Mouse (Mus musculus): Measurements from ENCODE around the gene Rgp1. TPM values are rescaled to one million over a fixed set of nuclear protein-coding genes. Genes with fewer than 3 reads are reported as not detected.

Gene Rgp1
- total and polyA plus RNA-seq, 3 experiments: 17.1 to 47.6 TPM; not detected in 1

DNA sequence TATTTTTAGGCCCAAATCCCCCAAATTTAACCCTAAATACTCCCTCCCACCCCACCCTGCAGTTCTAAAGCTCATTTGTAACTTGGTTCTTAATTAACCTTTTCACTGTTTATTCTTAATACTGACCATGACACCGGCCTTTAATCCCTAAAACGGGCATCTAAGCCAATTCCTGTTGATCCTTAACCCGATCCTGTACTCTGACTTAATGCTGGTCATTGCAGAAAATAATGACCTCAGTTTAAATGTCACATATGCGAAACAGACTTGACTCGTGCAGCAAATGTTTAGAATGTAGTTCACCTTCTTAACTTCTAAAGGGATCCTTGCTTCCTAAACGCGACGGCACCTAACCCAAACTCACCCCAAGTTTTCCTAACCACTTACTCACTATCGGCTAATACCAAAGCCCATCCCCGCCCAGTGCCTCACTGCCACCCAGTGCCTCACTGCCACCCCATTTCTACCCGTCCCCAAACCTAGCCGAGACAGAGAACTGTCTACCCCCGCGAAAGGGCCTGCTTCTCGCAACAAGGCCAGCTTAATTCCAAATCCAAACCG, 17.0 kb upstream of the Rgp1 start:
- peaks cover 0 to 43% of the 10 kb centered on the region in 2 experiments; a peak in 2 of 4 replicates for H3K36me3 ChIP-seq (ENCODE audit: control insufficient read depth in 1 of 2, insufficient read depth in 2 of 2, low read length in 2 of 2)
- H3K27me3 ChIP-seq (ENCODE audit: control insufficient read depth in 1 of 2, insufficient read depth in 2 of 2, low read length in 2 of 2): no peaks in the 10 kb centered on the region
- H3K4me1 ChIP-seq (ENCODE audit: control insufficient read depth in 1 of 2, insufficient read depth in 2 of 2, low read length in 2 of 2): peaks cover 26 to 49% of the 10 kb centered on the region in 2 experiments

DNA sequence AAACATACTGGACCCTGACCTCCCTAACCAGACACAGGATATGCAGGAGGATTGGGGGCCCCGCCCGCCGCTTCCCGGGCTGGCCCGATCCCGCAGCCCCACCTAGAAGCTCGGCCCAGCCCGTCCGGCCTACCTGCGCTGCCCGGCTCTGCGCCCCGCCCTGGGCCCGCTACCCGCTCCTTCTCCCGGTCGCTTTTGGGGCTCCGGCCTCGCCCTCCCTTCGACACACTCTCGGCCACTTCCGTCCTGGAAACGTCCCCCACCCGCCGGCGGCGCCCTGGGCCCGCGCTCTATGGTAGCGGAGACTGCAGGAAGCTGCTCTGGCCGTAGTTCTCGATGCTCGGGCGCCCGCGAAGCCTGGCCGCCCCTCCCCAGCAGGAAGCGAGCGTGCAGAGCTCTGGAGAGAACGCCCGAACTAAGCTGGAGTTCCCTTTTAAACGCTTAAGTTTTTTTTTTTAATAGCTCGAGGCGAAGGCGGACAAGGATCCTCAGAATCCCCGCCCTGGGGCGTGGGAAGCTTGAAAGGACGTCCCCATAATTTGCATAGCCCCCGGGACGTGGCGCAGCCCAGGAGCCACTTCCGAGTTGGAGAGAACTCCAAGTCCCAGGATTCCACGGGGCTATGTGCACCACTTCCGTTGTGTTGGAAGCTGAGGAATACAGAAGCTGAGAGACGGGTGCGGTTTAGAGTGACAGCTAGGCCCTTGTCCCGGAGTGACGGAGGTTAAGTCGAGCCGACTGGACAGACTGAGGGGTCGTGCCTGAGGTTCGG, 16.3 kb upstream of the Rgp1 start, which contains the start of the genes Creb3 and Tln1:
TSS of gene Creb3 (plus strand) at position 336 of the 772 bp plus-strand sequence.
TSS of gene Tln1 (minus strand) at position 695 of the 772 bp plus-strand sequence.
- Histone ChIP-seq H3K4me3 (ENCODE audit: control insufficient read depth in 1 of 2, insufficient read depth in 1 of 2, low read depth in 2 of 2, low read length in 2 of 2) (peak within 1 kb of the TSS; percentile 82 to 92), H3K27me3 (ENCODE audit: control insufficient read depth in 1 of 2, insufficient read depth in 2 of 2, low read length in 2 of 2) (no peaks in the 10 kb centered on the region), H3K79me2 (ENCODE audit: control insufficient read depth, insufficient read depth, low read length, poor library complexity) (peaks cover 47% of the 10 kb centered on the region), H3K9me3 (replicated peaks; ENCODE audit: insufficient read depth, low read length) (no peaks in the 10 kb centered on the region), H3K36me3 (ENCODE audit: control insufficient read depth in 1 of 2, insufficient read depth in 2 of 2, low read length in 2 of 2) (peaks cover 0 to 40% of the 10 kb centered on the region in 2 experiments; a peak in 2 of 4 replicates), H3K9ac (ENCODE audit: control insufficient read depth, low read depth, low read length, poor library complexity, severe bottlenecking) (peak within 1 kb of the TSS; percentile 92), H3K27ac (ENCODE audit: control insufficient read depth, low read depth, low read length) (peak within 1 kb of the TSS; percentile 99), H3K4me1 (ENCODE audit: control insufficient read depth in 1 of 2, insufficient read depth in 2 of 2, low read length in 2 of 2) (peaks cover 26 to 46% of the 10 kb centered on the region in 2 experiments)
- peak; percentile 98 for DNase-seq (ENCODE audit: low read depth, low spot score)
- peak; percentile 61 to 78; a peak in 3 of 4 replicates for TF ChIP-seq POLR2A (IDR thresholded peaks at IDR 0.05; ENCODE audit: control insufficient read depth in 1 of 2, insufficient read depth in 1 of 2, low read depth in 1 of 2, low read length in 2 of 2, poor library complexity in 1 of 2)
- TF ChIP-seq TBP (IDR thresholded peaks at IDR 0.05; ENCODE audit: low read depth, low read length): peak; percentile 66; the same call in 1 of the 2 replicates
- peak; percentile 36; the same call in 1 of the 2 replicates for TF ChIP-seq ZMIZ1 (IDR thresholded peaks at IDR 0.05; ENCODE audit: low read depth, low read length)
- peak in 2 of 3 experiments; percentile 34 to 49; a peak in 4 of 6 replicates for TF ChIP-seq CTCF (IDR thresholded peaks at IDR 0.05 in 2 of 3, conservative IDR thresholded peaks at IDR 0.05 in 1 of 3; ENCODE audit: control insufficient read depth in 1 of 3, insufficient read depth in 1 of 3, low read depth in 2 of 3, low read length in 3 of 3, poor library complexity in 1 of 3, severe bottlenecking in 1 of 3)
- 0 out of 4 replicates have a peak, but pooled peaks of 1 of the 2 experiments have one; percentile 3 for TF ChIP-seq EP300 (IDR thresholded peaks at IDR 0.05; ENCODE audit: low read depth in 1 of 2, low read length in 2 of 2)
- no peak for TF ChIP-seq RCOR1 (IDR thresholded peaks at IDR 0.05; ENCODE audit: low read depth, low read length)
- peak; percentile 92 for TF ChIP-seq ZNF384 (IDR thresholded peaks at IDR 0.05; ENCODE audit: low read depth, low read length)
- no peak for TF ChIP-seq USF2 (IDR thresholded peaks at IDR 0.05; ENCODE audit: borderline replicate concordance in 1 of 2, insufficient read depth in 1 of 2, low read depth in 1 of 2, low read length in 2 of 2)
- TF ChIP-seq UBTF (IDR thresholded peaks at IDR 0.05; ENCODE audit: borderline replicate concordance, insufficient read depth, low read depth, low read length): no peak
- TF ChIP-seq GABPA (IDR thresholded peaks at IDR 0.05; ENCODE audit: low read depth, low read length): peak; percentile 51; the same call in 1 of the 2 replicates
- TF ChIP-seq MAZ (IDR thresholded peaks at IDR 0.05; ENCODE audit: low read depth, low read length): peak; percentile 86
- TF ChIP-seq RAD21 (IDR thresholded peaks at IDR 0.05; ENCODE audit: low read depth, low read length): no peak
- 0 out of 2 replicates have a peak, but pooled peaks have one; percentile 36 for TF ChIP-seq MAX (IDR thresholded peaks at IDR 0.05; ENCODE audit: low read length)
- no peak for TF ChIP-seq USF1 (IDR thresholded peaks at IDR 0.05; ENCODE audit: low read depth, low read length)
- no peak for TF ChIP-seq CHD1 (IDR thresholded peaks at IDR 0.05; ENCODE audit: low read depth, low read length)
- no peak; the same call in 1 of the 2 replicates for TF ChIP-seq TCF12 (IDR thresholded peaks at IDR 0.05; ENCODE audit: low read depth, low read length)
- peak; percentile 98 for TF ChIP-seq ELF1 (IDR thresholded peaks at IDR 0.05; ENCODE audit: low read depth, low read length)
- TF ChIP-seq KAT2A (conservative IDR thresholded peaks at IDR 0.05; ENCODE audit: low read depth, low read length): peak; percentile 78
- no peak for TF ChIP-seq E2F4 (IDR thresholded peaks at IDR 0.05; ENCODE audit: borderline replicate concordance, low read depth, low read length)
- no peak for TF ChIP-seq ZC3H11A (IDR thresholded peaks at IDR 0.05; ENCODE audit: low read depth, low read length)
- no peak for TF ChIP-seq TAL1 (IDR thresholded peaks at IDR 0.05; ENCODE audit: low read length)
- 0 out of 2 replicates have a peak, but pooled peaks have one; percentile 27 for TF ChIP-seq NRF1 (IDR thresholded peaks at IDR 0.05; ENCODE audit: insufficient read depth, low read depth, low read length, poor library complexity, severe bottlenecking)
- TF ChIP-seq POLR2AphosphoS2 (IDR thresholded peaks at IDR 0.05; ENCODE audit: low read length): peak; percentile 61; the same call in 1 of the 2 replicates
- peak; percentile 90 for TF ChIP-seq SIN3A (IDR thresholded peaks at IDR 0.05; ENCODE audit: low read length)
- no peak for TF ChIP-seq BHLHE40 (IDR thresholded peaks at IDR 0.05; ENCODE audit: borderline replicate concordance, low read depth, low read length)

More for the DNA sequence above, 17.0 kb upstream of the Rgp1 start:
- Histone ChIP-seq H3K27ac (ENCODE audit: control insufficient read depth, low read depth, low read length) (peak overlapping the region; percentile 99), H3K9ac (ENCODE audit: control insufficient read depth, low read depth, low read length, poor library complexity, severe bottlenecking) (peak overlapping the region; percentile 92), H3K4me3 (ENCODE audit: control insufficient read depth in 1 of 2, insufficient read depth in 1 of 2, low read depth in 2 of 2, low read length in 2 of 2) (peak overlapping the region; percentile 81 to 92), H3K79me2 (ENCODE audit: control insufficient read depth, insufficient read depth, low read length, poor library complexity) (peaks cover 50% of the 10 kb centered on the region), H3K9me3 (replicated peaks; ENCODE audit: insufficient read depth, low read length) (no peaks in the 10 kb centered on the region)
- TF ChIP-seq EP300 (IDR thresholded peaks at IDR 0.05; ENCODE audit: low read depth in 1 of 2, low read length in 2 of 2) (peak in 1 of 2 experiments; percentile 4; a peak in 1 of 4 replicates), ZC3H11A (IDR thresholded peaks at IDR 0.05; ENCODE audit: low read depth, low read length) (no peak), NELFE (IDR thresholded peaks at IDR 0.05; ENCODE audit: low read depth, low read length) (no peak), POLR2AphosphoS2 (IDR thresholded peaks at IDR 0.05; ENCODE audit: low read length) (no peak), TBP (IDR thresholded peaks at IDR 0.05; ENCODE audit: low read depth, low read length) (0 out of 2 replicates have a peak, but pooled peaks have one; percentile 17), KAT2A (conservative IDR thresholded peaks at IDR 0.05; ENCODE audit: low read depth, low read length) (no peak), MYC (IDR thresholded peaks at IDR 0.05; ENCODE audit: low read depth, low read length) (no peak), TAL1 (IDR thresholded peaks at IDR 0.05; ENCODE audit: low read length) (no peak), JUND (IDR thresholded peaks at IDR 0.05; ENCODE audit: low read depth, low read length) (no peak)
- DNase-seq (ENCODE audit: low read depth, low spot score): peak; percentile 66
